Mouse (Mus musculus): ENCODE results near the gene Piezo1.

The Piezo1 gene

GRCm38 (mm10) chr8:122460524-122461472, 90.3 kb downstream of the Piezo1 start, which contains the start of gene Snai3:
TSS of gene Snai3 (minus strand) at chr8:122460733.
- no peak for DNase-seq (ENCODE audit: extremely low read depth, low read depth, low spot score)

- DNase-seq (ENCODE audit: extremely low read depth, low read depth, low spot score): no peak
Observed at GRCm38 (mm10) chr8:122459990-122460389, 91.1 kb downstream of the Piezo1 start.

- DNase-seq (ENCODE audit: extremely low read depth, low read depth, low spot score): no peak
Observed at GRCm38 (mm10) chr8:122459218-122459900, 91.8 kb downstream of the Piezo1 start.

GRCm38 (mm10) chr8:122457171-122457570, 94.0 kb downstream of the Piezo1 start:
- no peak for DNase-seq (ENCODE audit: extremely low read depth, low read depth, low spot score)

- no peak for DNase-seq (ENCODE audit: extremely low read depth, low read depth, low spot score)
Observed at GRCm38 (mm10) chr8:122454409-122454808, 96.7 kb downstream of the Piezo1 start.

GRCm38 (mm10) chr8:122452154-122452553, 99.0 kb downstream of the Piezo1 start:
- DNase-seq (ENCODE audit: extremely low read depth, low read depth, low spot score): no peak

- DNase-seq (ENCODE audit: extremely low read depth, low read depth, low spot score): no peak
Observed at GRCm38 (mm10) chr8:122451161-122451703, 99.9 kb downstream of the Piezo1 start.

- DNase-seq (ENCODE audit: extremely low read depth, low read depth, low spot score): no peak
Observed at GRCm38 (mm10) chr8:122445203-122445602, 105.9 kb downstream of the Piezo1 start.

- peak; percentile 68 for DNase-seq (ENCODE audit: extremely low read depth, low read depth, low spot score)
Observed at GRCm38 (mm10) chr8:122444058-122444748, 106.9 kb downstream of the Piezo1 start.

- DNase-seq (ENCODE audit: extremely low read depth, low read depth, low spot score): peak; percentile 85
Observed at GRCm38 (mm10) chr8:122443262-122444006, 107.7 kb downstream of the Piezo1 start, which contains the start of gene Mvd. TSS of gene Mvd (minus strand) at chr8:122443422.

GRCm38 (mm10) chr8:122442781-122443180, 108.3 kb downstream of the Piezo1 start:
- DNase-seq (ENCODE audit: extremely low read depth, low read depth, low spot score): no peak

- no peak for DNase-seq (ENCODE audit: extremely low read depth, low read depth, low spot score)
Observed at GRCm38 (mm10) chr8:122442356-122442755, 108.8 kb downstream of the Piezo1 start.

GRCm38 (mm10) chr8:122441326-122441725, 109.8 kb downstream of the Piezo1 start:
- no peak for DNase-seq (ENCODE audit: extremely low read depth, low read depth, low spot score)

- no peak for DNase-seq (ENCODE audit: extremely low read depth, low read depth, low spot score)
Observed at GRCm38 (mm10) chr8:122439336-122439735, 111.8 kb downstream of the Piezo1 start.

- no peak for DNase-seq (ENCODE audit: extremely low read depth, low read depth, low spot score)
Observed at GRCm38 (mm10) chr8:122437708-122438331, 113.3 kb downstream of the Piezo1 start.

- DNase-seq (ENCODE audit: extremely low read depth, low read depth, low spot score): no peak
Observed at GRCm38 (mm10) chr8:122436586-122437125, 114.5 kb downstream of the Piezo1 start.

- DNase-seq (ENCODE audit: extremely low read depth, low read depth, low spot score): no peak
Observed at GRCm38 (mm10) chr8:122436146-122436545, 115.0 kb downstream of the Piezo1 start.

GRCm38 (mm10) chr8:122435375-122435774, 115.8 kb downstream of the Piezo1 start:
- no peak for DNase-seq (ENCODE audit: extremely low read depth, low read depth, low spot score)

GRCm38 (mm10) chr8:122433269-122433905, 117.7 kb downstream of the Piezo1 start:
- DNase-seq (ENCODE audit: extremely low read depth, low read depth, low spot score): no peak
